Mouse (Mus musculus) regulatory T cell (primary cell): ENCODE measurements around the gene Ophn1.

Experiments
- in situ Hi-C: fragments of 300-600 bp; cut with MboI, MseI; formaldehyde crosslinking; loops from one replicate; pipeline ENCODE4 v1.15.1; 2025; ENCODE audit warnings: high pct_unique_total_duplicates

Gene Ophn1

GRCm38 (mm10) chrX:98835989-98836388 is 54.8 kb downstream of the Ophn1 start:
- in situ Hi-C loops = no loop called here

GRCm38 (mm10) chrX:98803813-98804212 is 87.0 kb downstream of the Ophn1 start:
- in situ Hi-C loops = no loop called here

DNA sequence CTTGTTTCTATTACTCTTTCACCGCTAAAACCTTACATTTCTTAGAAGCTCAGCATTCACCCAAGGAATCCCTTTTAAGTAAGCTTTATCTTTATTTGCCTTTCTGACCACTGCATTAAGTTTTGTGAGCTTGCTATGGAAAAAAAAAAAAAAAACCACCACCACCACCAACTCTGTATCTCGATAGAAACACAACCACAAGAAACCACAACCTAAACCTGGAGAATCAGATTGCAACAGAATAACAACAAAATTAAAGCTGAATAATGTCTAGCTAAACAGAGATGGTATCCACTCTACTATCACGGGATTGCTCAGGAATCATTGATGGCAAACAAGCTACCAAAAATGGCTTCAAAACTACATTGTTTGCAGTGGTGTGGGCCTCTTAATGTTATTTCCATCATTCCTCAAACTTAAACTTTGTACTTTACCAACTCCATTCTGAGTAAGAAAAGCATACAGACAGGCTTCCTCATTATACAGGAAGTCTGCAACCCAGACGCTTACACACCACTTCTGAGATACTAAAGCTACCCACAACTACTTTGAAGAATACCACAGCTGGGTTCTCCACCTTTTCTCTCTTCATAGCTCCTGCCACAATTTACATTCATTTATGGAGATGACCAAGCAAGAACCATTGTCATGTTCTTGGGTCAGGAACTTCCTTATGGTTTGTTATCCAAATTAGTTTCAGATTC is 116.4 kb downstream of the Ophn1 start:
- in situ Hi-C loops = no loop called here

DNA sequence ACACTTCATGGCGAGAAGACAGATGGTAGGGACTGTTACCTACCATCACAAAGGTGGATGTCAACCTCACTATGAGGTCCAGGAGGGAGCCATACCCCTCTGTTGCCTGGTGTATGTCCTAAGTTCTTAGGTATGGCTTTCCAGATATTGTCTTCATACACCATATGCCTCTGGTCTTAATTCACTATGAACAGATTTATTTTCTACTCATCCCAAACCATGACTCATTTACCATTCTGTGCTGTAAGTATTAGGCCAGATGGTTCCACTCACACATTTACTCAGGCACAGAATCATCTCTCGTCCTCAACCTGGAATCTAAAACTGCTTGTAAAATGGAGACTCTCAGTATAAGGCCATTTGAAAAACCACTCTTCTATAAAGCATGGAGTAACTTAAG is 135.7 kb downstream of the Ophn1 start:
- in situ Hi-C loops = no loop called here

- in situ Hi-C loops = no loop called here
Measured at GRCm38 (mm10) chrX:98751279-98751817, 139.5 kb downstream of the Ophn1 start.

DNA sequence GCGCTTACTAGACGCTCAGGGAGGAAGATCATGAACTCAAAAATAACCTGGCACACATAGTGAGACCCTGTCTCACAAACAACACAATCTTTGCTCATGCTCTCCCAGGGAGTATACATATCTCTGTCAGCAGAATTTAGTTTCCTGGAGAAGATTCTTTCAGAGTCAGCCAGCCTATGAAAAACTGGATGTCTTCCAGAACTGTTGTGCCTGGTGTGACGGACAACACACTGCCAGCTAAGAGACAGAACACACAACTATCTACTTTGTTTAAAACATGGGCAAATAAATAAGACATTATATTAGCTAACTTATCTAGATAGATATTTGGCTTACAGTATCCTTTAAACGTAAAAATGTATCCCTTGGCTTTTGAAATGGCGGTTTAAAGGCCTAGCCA is 154.1 kb downstream of the Ophn1 start:
- in situ Hi-C loops = no loop called here

GRCm38 (mm10) chrX:98722991-98723390 is 167.8 kb downstream of the Ophn1 start:
- in situ Hi-C loops = no loop called here

GRCm38 (mm10) chrX:98707766-98708165 is 183.1 kb downstream of the Ophn1 start:
- in situ Hi-C loops = no loop called here

DNA sequence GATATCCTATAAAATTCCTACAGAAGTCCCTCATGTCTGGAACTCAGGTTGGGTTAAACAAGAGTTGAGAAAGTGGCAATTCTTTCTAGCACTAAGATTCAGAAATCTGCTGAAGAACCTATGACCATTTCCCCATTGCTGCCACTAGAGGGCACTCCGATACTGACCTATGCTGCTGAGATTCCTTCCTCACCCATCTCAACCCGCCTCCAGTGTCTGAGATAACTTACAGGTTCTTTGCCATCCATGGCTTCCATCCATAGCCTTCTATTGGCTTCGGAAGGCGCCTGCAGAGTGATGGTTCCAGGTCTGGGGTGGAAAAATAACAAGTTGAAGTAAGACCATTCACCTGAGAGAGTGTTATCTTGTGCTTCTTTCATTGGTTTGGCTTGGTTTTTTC is 189.2 kb downstream of the Ophn1 start:
- in situ Hi-C loops = no loop called here

GRCm38 (mm10) chrX:98682603-98683002 is 208.2 kb downstream of the Ophn1 start:
- in situ Hi-C loops = loop anchor here (25.0 kb wide), 1 partner anchor 420 kb away; no protein-coding TSS in a partner anchor

DNA sequence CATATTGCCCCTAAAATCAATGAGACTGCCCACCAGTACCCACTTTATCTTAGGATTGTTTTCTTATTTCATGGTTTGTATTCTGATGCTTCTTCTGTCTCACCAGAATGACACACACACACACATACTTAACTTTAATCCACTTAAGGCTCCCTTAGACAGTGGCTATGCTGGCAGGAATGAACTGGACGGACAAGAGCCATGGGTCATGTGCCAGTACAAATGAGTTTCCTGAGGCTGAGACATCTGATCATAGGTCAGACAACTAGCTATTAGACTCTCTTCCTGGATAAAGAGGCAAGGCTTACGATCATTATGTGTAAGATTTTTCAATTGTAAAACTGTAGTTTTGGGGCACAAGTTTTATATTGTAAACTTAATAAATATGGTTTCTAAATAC is 209.5 kb downstream of the Ophn1 start:
- in situ Hi-C loops = loop anchor here (25.0 kb wide), 1 partner anchor 419 kb away; no protein-coding TSS in a partner anchor

DNA sequence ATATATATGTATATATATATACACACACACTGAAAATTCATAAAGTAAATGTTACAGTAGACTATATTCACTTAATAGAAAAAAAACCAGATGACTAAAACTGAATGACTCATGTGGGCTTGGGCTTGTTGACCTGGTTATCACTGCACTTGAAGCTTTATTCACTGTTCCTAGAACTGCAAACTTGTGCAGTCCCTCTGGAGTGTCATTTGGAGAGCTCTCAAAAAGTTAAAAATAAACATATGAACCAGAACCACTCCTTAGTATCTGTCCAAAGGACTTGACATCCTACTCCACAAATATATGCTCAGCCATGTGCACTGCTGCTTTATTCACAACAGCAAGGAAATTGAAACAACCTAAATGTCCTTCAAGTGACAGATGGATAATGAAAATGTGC is 219.8 kb downstream of the Ophn1 start:
- in situ Hi-C loops = no loop called here

GRCm38 (mm10) chrX:98651431-98651830 is 239.4 kb downstream of the Ophn1 start:
- in situ Hi-C loops = no loop called here

DNA sequence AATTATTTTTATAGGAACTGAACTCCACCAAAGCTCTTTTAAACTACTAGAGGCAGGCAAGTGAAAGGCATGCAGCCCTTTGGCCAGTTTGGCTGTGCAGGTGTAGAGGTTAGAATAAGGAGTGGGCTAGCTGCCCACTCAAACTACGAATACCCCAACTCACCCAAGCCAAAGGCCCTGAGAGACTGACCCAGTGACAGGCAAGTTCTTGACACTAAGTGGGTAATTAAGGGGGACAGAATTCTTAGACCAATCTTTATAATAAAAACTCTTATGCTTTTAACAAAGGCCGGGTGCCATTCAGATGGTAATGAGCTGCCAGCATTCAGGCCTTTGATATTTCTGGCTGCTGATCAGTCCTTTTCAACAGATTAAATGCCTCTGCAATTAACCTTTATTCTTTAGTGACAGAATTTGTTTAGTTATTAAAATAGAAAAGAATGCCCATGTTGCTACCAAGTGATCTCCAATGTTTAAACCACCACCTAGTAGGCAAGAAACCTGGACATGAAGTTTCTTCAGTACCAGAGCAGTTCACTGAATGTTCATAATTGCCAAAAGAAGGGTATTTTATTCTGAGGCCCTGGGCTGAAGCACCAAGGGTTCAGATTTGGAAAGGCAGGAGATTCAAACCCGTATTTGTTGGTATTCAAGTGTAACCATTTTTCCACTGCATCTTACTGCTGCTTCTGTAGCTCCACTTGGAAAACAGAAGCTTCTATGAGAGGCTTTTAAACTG is 262.0 kb downstream of the Ophn1 start:
- in situ Hi-C loops = loop anchor here (25.0 kb wide), 1 partner anchor 1192 kb away; no protein-coding TSS in a partner anchor

DNA sequence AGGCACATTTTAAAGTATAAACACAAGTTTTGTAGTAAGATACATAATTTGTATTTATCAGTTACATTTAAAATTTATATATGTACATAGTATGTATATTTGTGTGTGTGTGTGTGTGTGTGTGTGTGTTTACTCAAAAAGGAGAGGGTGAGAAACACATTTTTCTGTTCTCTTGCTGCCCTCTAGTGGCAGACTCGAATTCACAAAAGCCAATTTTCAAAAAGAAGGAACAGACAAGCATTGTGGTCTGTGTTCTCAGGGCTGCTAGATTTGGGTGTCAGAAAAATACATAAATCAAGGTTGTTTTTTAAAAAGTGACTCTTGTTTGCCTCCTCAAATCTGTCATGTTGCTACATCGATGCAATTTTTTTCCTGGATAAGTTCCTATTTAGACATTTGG is 272.0 kb downstream of the Ophn1 start:
- in situ Hi-C loops = no loop called here

GRCm38 (mm10) chrX:98617426-98617825 is 273.4 kb downstream of the Ophn1 start:
- in situ Hi-C loops = no loop called here

DNA sequence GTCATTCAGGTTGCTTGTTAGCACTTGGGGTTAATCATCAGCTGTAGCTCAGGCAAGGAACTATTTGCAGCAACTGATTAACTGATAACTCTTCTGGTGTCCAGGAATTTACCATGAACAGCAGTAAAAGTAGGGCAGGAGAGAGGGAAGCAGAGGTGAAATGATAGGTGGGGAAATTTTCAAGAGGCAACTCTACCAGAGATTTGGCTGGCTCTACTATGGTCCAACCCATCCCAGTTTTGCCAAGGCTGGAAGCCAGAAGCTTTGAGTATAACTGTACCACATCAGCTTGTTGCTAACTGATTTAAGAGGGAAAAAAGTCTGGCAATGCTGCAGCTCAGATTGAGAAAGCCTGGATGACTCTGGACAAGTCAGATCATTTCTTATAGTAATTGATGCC is 316.6 kb downstream of the Ophn1 start:
- in situ Hi-C loops = no loop called here

DNA sequence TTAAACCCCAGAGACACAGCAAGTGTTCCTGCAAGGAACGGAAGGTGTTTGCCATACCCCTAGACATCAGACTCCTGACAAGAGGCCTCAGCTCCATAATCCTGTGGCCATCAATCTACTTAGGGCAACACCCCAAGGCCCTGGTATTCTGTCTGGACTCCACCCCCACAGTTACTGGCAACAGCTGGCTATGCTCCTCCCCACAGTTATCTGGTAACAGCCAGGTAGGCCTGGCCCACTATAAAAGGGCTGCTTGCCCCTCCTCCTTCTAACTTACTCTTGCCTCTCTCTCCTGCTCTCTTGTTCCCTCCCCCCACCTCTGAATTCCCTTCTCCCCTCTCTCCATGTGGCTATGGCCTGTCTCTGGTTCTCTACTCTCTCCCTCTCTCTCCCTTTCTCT is 344.4 kb downstream of the Ophn1 start:
- in situ Hi-C loops = no loop called here

DNA sequence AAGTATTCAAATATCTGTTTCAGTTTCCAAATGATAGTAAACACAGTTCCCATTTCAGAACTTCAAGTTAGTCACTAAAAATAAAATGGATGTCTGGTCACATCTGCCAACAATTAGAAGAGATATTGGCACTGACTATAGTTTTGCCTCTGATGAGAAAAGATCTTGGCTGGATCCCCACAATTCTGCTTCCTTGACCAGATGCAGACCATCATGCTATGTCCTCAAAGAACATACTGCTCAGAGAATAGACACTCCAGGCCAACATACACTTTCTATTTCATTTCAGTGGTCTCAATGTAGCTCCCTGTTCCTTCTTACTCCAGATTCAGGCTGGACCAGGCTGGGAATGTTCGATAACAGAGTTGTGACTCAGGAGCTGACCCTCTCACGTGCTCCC is 375.5 kb downstream of the Ophn1 start:
- in situ Hi-C loops = loop anchor here (10.0 kb wide), 1 partner anchor 1129 kb away; no protein-coding TSS in a partner anchor

- in situ Hi-C loops = loop anchor here (10.0 kb wide), 1 partner anchor 1130 kb away; no protein-coding TSS in a partner anchor
Measured at GRCm38 (mm10) chrX:98514359-98514904, 376.4 kb downstream of the Ophn1 start.
